Mouse (Mus musculus): ENCODE measurements around the gene Samd10. TPM values are rescaled to one million over a fixed set of nuclear protein-coding genes. Genes with fewer than 3 reads are reported as not detected.

The Samd10 gene
- polyA plus RNA-seq, 1 experiment: 23.4 TPM

GRCm38 (mm10) chr2:181578790-181579618 is 20.0 kb downstream of the Samd10 start:
- DNase-seq (ENCODE audit: low read depth, low spot score): no peak
- 45% methylated on average over 5 of the region's 5 CpGs for WGBS

- 82% methylated on average over 7 of the region's 7 CpGs for WGBS
- no peak for DNase-seq (ENCODE audit: low read depth, low spot score)
Measured at GRCm38 (mm10) chr2:181577981-181578581, 20.9 kb downstream of the Samd10 start.

GRCm38 (mm10) chr2:181577126-181577525 is 21.9 kb downstream of the Samd10 start:
- DNase-seq (ENCODE audit: low read depth, low spot score): no peak
- WGBS: 80% methylated on average over 2 of the region's 2 CpGs

GRCm38 (mm10) chr2:181576613-181577012 is 22.4 kb downstream of the Samd10 start:
- no peak for DNase-seq (ENCODE audit: low read depth, low spot score)

DNA sequence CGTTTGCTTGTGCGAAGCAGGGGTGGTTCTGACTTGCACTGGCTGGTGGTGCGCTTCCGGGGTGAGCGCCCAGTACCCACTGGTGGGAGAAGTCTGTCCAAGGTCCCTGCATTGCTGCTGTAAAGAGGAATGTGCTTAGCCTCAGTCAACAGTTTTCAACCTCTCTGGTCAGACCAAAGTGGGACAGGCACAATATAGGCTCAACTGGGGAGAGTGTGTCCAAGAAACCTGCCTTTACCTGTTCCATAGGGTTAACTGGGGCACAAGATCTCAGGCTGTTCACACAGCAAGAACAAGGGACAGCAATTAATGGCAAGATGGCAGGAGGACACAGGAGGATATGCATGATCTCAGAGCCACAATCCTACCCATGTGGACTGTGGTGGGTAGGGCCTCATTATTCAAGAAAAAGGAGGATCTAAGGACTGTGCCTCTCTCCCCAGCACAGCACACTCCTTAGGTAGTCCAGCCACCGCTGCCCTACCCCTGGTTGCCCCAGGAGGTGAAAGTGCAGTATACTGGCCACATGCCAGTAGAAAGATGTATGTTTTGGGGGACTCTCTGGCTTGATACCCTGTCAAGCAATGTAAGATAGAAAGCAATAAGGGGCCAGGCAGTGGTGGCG is 24.0 kb downstream of the Samd10 start:
- WGBS: 94% methylated on average over 7 of the region's 7 CpGs
- DNase-seq (ENCODE audit: low read depth, low spot score): no peak

More at GRCm38 (mm10) chr2:181576613-181577012, 22.4 kb downstream of the Samd10 start:
- 93% methylated on average over 2 of the region's 2 CpGs for WGBS

DNA sequence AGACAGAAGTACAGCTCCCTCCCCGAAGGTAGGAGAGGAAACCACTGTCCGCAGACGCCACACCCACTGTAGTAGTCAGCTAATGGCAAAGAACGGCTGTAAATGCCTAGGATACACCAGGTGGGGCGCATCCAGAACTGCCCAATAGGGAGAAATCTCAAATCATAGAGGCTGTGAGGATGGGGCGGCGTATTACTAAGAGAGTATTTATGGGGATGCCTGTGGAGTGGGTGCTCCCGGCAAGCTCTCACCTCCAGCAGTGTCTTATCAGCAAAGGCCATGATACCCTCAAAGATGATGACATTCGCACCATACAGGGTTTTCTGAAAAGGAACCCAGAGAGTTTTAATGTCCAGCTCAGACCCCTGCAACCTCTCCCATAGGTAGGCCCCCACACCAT is 25.1 kb downstream of the Samd10 start:
- no peak for DNase-seq (ENCODE audit: low read depth, low spot score)

DNA sequence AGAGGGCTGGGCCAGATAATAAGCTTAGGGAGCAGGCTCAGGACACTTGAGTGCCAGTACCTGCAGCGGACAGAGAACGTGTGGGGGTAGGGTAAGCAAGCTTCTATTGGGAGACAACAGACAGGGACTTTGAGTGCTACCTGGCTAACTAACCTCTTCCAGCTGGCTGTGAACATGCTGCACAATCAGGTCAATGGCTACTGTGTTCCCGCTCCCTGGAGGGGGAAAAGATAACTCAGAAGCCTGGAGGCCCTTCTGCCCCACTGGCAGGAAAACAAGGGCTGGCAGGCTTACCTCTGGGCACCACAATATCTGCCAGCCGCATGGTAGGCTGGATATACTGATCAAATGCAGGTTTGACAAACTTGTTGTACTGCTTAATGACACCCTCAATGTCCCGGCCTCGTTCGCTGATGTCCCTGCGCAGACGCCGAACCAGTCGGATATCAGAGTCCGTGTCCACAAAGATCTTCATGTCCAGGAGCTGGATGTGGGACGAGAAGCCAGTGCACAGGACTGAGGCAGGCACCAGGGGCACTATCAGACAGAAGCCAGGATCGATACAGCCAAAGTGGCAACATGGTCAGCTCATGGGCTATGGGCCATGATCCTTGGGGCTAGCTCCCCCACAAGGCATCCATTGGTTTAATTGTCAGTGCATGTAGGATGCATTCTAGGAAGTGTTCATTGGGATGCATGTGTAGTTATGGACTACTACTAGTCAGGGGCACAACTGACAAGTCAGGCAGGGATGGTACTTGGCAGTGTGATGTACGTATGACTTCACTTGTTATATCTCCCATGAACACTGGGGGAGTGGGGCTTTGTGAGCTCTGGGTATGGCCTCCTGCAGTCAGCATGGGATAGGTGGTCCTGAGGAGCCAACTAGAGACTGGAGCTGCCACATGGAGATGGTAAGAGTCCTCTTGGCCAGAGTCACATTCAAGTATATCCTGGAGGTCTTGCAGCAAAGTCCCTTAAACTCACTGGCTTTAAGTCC is 25.8 kb downstream of the Samd10 start:
- 96% methylated on average over 15 of the region's 15 CpGs for WGBS
- DNase-seq (ENCODE audit: low read depth, low spot score): no peak

More for the DNA sequence above, 25.1 kb downstream of the Samd10 start:
- WGBS: 87% methylated on average over 9 of the region's 9 CpGs

- DNase-seq (ENCODE audit: low read depth, low spot score): no peak
Measured at GRCm38 (mm10) chr2:181571941-181572670, 26.9 kb downstream of the Samd10 start.

GRCm38 (mm10) chr2:181570921-181571595 is 28.0 kb downstream of the Samd10 start:
- DNase-seq (ENCODE audit: low read depth, low spot score): no peak
- 65% methylated on average over 6 of the region's 6 CpGs for WGBS

More at GRCm38 (mm10) chr2:181571941-181572670, 26.9 kb downstream of the Samd10 start:
- 92% methylated on average over 11 of the region's 11 CpGs for WGBS

DNA sequence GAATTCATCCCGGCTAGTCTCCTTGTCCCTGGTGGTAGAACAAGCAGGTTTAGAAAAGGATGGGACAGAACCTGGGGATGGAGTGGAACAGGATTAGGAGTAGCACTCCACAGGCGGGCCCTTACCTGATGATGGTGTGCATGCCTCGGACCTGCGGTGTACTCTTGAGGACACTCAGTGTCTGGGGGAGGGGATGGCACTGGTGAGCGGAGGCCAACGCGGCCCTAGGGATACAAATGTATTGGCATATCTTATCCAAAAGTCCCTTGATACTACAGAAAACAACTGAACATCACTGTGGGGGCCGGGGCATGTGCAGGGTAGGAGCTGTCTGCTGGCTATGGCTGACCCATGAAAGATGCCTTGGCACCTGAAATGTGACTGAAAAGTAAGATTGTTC is 28.6 kb downstream of the Samd10 start:
- no peak for DNase-seq (ENCODE audit: low read depth, low spot score)
- 88% methylated on average over 8 of the region's 8 CpGs for whole genome bisulfite sequencing

DNA sequence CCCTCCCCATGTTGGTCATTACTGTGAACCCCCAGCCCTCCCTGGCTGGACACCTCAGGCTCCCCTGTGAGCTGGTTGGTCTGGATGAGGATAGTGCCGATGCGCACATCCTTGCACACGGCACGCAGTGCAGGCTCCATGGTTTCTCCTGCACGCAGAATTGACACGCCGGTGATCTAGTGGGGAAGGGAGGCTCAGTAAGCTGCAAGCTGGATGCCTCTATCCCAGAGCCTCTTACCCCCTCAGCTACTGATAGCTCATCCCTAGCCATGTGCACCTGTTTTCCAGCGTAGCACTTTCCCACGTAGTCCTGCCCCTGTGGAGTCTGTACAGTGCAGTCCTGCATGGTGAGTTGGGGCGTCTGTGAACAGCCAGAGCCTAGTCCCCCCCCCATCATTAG is 29.2 kb downstream of the Samd10 start:
- 94% methylated on average over 10 of the region's 10 CpGs for WGBS
- DNase-seq (ENCODE audit: low read depth, low spot score): no peak

- no peak for DNase-seq (ENCODE audit: low read depth, low spot score)
- 78% methylated on average over 7 of the region's 7 CpGs for WGBS
Measured at GRCm38 (mm10) chr2:181568272-181569008, 30.6 kb downstream of the Samd10 start.

DNA sequence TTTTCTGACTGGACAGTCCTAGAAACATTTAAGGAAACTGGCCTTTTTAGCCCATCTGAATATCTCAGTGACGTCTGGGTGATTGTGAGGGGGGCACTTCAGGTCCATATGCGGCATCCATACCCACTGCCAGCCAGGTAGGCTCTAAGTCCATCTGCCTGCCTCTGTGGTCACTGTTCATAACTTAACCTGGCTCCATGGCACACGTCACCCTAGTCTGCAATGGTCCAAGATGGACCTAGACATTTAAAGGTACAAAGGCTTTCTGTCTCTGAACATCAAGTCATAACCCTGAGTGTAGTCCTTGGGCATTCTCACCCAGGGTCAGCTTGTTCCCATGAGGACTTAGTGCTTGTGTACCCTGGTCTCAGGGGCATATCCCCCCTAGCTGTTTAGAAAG is 31.7 kb downstream of the Samd10 start:
- DNase-seq (ENCODE audit: low read depth, low spot score): no peak

DNA sequence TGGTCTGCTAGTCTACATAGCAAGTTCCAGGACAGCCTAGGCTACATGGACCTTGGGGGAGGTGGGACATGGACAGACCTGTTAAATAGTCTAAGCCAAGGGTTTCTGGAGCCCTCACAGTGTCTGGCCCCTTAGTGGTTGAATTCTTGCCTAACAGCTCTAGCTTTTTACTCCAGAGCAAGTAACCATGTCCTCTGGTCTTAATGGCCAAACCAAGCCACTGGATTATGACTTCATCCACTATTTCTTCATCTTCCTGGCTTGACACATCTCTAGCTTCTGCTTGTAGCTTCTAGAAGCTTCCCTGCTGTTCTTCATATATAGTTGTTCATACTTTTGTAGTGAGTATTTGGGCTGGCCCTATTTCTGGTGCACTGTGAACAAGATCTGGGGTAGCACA is 45.2 kb downstream of the Samd10 start:
- no peak for DNase-seq (ENCODE audit: low read depth, low spot score)

More for the DNA sequence above, 31.7 kb downstream of the Samd10 start:
- 89% methylated on average over 3 of the region's 3 CpGs for WGBS

- no peak for DNase-seq (ENCODE audit: low read depth, low spot score)
- 87% methylated on average over 2 of the region's 2 CpGs for WGBS
Measured at GRCm38 (mm10) chr2:181550233-181550632, 48.8 kb downstream of the Samd10 start.

GRCm38 (mm10) chr2:181548682-181549081 is 50.3 kb downstream of the Samd10 start:
- 79% methylated on average over 5 of the region's 5 CpGs for WGBS
- no peak for DNase-seq (ENCODE audit: low read depth, low spot score)

GRCm38 (mm10) chr2:181548227-181548626 is 50.8 kb downstream of the Samd10 start:
- DNase-seq (ENCODE audit: low read depth, low spot score): no peak
- WGBS: 65% methylated on average over 1 of the region's 1 CpGs

GRCm38 (mm10) chr2:181546142-181546541 is 52.9 kb downstream of the Samd10 start:
- DNase-seq (ENCODE audit: low read depth, low spot score): no peak
- WGBS: 96% methylated on average over 7 of the region's 7 CpGs
